Mouse (Mus musculus): Measurements from ENCODE around the gene Mettl2. TPM values are rescaled to one million over a fixed set of nuclear protein-coding genes. Genes with fewer than 3 reads are reported as not detected.
A peak's percentile ranks its signal among the peaks of the same experiment; 100 is the strongest.
"Not testable (repeated sequence)": the region's sequence is repeated elsewhere in the genome, so short reads cannot be mapped to it uniquely, and the experiment has no call there.

Mettl2 gene
- 22.3 and 24.0 TPM in 2 replicates for polyA plus RNA-seq (2015; fragmentation: Nextera tagmentation; extraction: Ambion mirVana)

- Histone ChIP-seq H3K9me3 (replicated peaks; ENCODE audit: low read length) (no peaks in the 10 kb centered on the region), H3K4me1 (replicated peaks; ENCODE audit: insufficient read depth, low read length) (peaks cover 8% of the 10 kb centered on the region; the same call in 1 of the 2 replicates), H3K27ac (peak within 1 kb of the TSS; percentile 15; the same call in 1 of the 2 replicates), H3K27me3 (ENCODE audit: insufficient read depth, low read length) (no peaks in the 10 kb centered on the region), H3K9ac (ENCODE audit: low read depth, low read length) (peak within 1 kb of the TSS; percentile 65), H3K4me2 (ENCODE audit: low read length) (peak within 1 kb of the TSS; percentile 83), H3K4me3 (replicated peaks; ENCODE audit: low read depth, low read length) (peak within 1 kb of the TSS; percentile 78), H3K36me3 (ENCODE audit: insufficient read depth, low read length) (peaks cover 14% of the 10 kb centered on the region)
- WGBS = 2% methylated on average over 36 of the region's 38 CpGs
- peak; percentile 82 for TF ChIP-seq CTCF (IDR thresholded peaks at IDR 0.05; ENCODE audit: low read depth)
- DNase-seq (ENCODE audit: low spot score) (peak; percentile 90), ATAC-seq (replicated peaks; ENCODE audit: low FRiP score, low read depth) (peak; percentile 87)
Observed at GRCm38 (mm10) chr11:105125735-105126519, at the start of gene Mettl2. Gene Mettl2 (plus strand): TSS chr11:105126425.

DNA sequence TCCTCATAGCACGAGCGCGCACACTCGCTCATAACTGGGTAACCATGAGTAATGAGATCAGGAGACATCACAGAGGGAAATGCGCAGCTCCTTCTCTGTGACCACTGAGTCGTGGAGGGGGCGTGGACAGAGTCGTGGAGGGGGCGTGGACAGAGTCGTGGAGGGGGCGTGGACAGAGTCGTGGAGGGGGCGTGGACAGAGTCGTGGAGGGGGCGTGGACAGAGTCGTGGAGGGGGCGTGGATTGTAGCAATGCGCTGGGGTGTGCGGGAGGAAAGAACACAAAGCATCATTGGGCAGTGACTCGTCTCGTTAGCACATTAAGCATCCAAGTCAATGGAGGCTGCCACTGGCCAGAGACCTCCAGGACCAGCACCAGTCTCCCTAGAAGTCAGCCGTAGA is 13.8 kb upstream of the Mettl2 start:
- not testable (repeated sequence) for ATAC-seq (replicated peaks; ENCODE audit: low FRiP score, low read depth); H3K4me1 ChIP-seq (replicated peaks; ENCODE audit: insufficient read depth, low read length); H3K27me3 ChIP-seq (ENCODE audit: insufficient read depth, low read length); H3K27ac ChIP-seq; H3K9me3 ChIP-seq (replicated peaks; ENCODE audit: low read length); H3K36me3 ChIP-seq (ENCODE audit: insufficient read depth, low read length); H3K9ac ChIP-seq (ENCODE audit: low read depth, low read length); DNase-seq (ENCODE audit: low spot score); H3K4me3 ChIP-seq (replicated peaks; ENCODE audit: low read depth, low read length); H3K4me2 ChIP-seq (ENCODE audit: low read length)
- 74% methylated on average over 20 of the region's 22 CpGs for WGBS

- DNase-seq (ENCODE audit: low spot score) (no peak), ATAC-seq (replicated peaks; ENCODE audit: low FRiP score, low read depth) (no peak)
- H3K27me3 ChIP-seq (ENCODE audit: insufficient read depth, low read length) = no peaks in the 10 kb centered on the region
- no peak overlapping the region for H3K4me2 ChIP-seq (ENCODE audit: low read length)
- no peaks in the 10 kb centered on the region for H3K4me1 ChIP-seq (replicated peaks; ENCODE audit: insufficient read depth, low read length)
- H3K27ac ChIP-seq = no peak overlapping the region
- WGBS = 91% methylated on average over 7 of the region's 7 CpGs
- H3K36me3 ChIP-seq (ENCODE audit: insufficient read depth, low read length) = no peaks in the 10 kb centered on the region
- no peak overlapping the region for H3K9ac ChIP-seq (ENCODE audit: low read depth, low read length)
- no peak overlapping the region for H3K4me3 ChIP-seq (replicated peaks; ENCODE audit: low read depth, low read length)
- no peaks in the 10 kb centered on the region for H3K9me3 ChIP-seq (replicated peaks; ENCODE audit: low read length)
- TF ChIP-seq CTCF (IDR thresholded peaks at IDR 0.05; ENCODE audit: low read depth) = no peak
Observed at GRCm38 (mm10) chr11:105117814-105118213, 8.4 kb upstream of the Mettl2 start.

DNA sequence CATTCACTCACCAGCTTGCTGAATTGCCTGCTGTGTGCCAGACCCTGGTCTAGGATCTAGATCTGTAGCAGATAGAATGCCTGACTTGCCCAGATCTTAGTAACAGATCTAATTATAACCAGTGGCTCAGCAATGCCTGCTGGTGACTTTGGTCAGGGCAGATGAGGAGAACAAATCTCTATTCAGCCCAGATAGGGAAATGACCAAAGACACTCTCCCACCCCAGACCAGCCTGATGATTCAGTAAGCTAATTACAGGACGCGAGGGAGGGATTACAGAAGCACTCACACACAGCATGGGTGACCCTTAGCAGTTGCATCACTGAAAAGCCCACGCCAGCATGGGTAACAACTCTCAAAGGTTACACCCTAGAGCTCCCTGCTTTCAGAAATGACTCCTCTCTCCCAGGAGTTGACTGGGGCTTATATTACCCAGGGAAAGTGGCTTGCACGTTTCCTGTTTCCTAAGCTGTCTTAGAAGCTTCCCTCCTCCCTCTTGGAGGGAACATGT is 5.6 kb upstream of the Mettl2 start:
- no peak overlapping the region for H3K4me3 ChIP-seq (replicated peaks; ENCODE audit: low read depth, low read length)
- DNase-seq (ENCODE audit: low spot score) = no peak

DNA sequence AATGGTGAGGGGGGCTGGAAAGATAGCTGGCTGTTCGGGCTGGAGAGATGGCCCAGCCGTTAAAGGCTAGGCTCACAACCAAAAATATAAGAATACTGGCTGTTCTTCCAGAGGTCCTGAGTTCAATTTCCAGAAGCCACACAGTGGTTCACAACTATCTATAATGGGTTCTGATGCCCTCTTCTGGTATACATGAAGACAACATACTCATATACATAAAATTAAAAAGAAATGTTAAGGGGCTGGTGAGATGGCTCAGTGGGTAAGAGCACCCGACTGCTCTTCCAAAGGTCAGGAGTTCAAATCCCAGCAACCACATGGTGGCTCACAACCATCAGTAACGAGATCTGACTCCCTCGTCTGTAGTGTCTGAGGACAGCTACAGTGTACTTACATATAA is 4.4 kb upstream of the Mettl2 start:
- not testable (repeated sequence) for H3K36me3 ChIP-seq (ENCODE audit: insufficient read depth, low read length); H3K27ac ChIP-seq; H3K9me3 ChIP-seq (replicated peaks; ENCODE audit: low read length); H3K9ac ChIP-seq (ENCODE audit: low read depth, low read length); H3K4me3 ChIP-seq (replicated peaks; ENCODE audit: low read depth, low read length); DNase-seq (ENCODE audit: low spot score); H3K4me2 ChIP-seq (ENCODE audit: low read length); H3K4me1 ChIP-seq (replicated peaks; ENCODE audit: insufficient read depth, low read length); ATAC-seq (replicated peaks; ENCODE audit: low FRiP score, low read depth); H3K27me3 ChIP-seq (ENCODE audit: insufficient read depth, low read length)
- WGBS = 71% methylated on average over 5 of the region's 5 CpGs
- peak; percentile 13; the same call in 1 of the 2 replicates for TF ChIP-seq CTCF (IDR thresholded peaks at IDR 0.05; ENCODE audit: low read depth)

More for the DNA sequence above, 5.6 kb upstream of the Mettl2 start:
- 26% methylated on average over 4 of the region's 4 CpGs for WGBS
- H3K4me1 ChIP-seq (replicated peaks; ENCODE audit: insufficient read depth, low read length) = no peaks in the 10 kb centered on the region
- H3K9ac ChIP-seq (ENCODE audit: low read depth, low read length) = no peak overlapping the region
- H3K27me3 ChIP-seq (ENCODE audit: insufficient read depth, low read length) = no peaks in the 10 kb centered on the region
- no peaks in the 10 kb centered on the region for H3K9me3 ChIP-seq (replicated peaks; ENCODE audit: low read length)
- no peak overlapping the region for H3K4me2 ChIP-seq (ENCODE audit: low read length)
- H3K36me3 ChIP-seq (ENCODE audit: insufficient read depth, low read length) = no peaks in the 10 kb centered on the region
- ATAC-seq (replicated peaks; ENCODE audit: low FRiP score, low read depth) = no peak
- no peak for TF ChIP-seq CTCF (IDR thresholded peaks at IDR 0.05; ENCODE audit: low read depth)
- no peak overlapping the region for H3K27ac ChIP-seq

- WGBS = 2% methylated on average over 9 of the region's 9 CpGs
- ATAC-seq (replicated peaks; ENCODE audit: low FRiP score, low read depth) (peak; percentile 65), DNase-seq (ENCODE audit: low spot score) (peak; percentile 94)
- Histone ChIP-seq H3K9me3 (replicated peaks; ENCODE audit: low read length) (no peaks in the 10 kb centered on the region), H3K4me1 (replicated peaks; ENCODE audit: insufficient read depth, low read length) (peaks cover 8% of the 10 kb centered on the region; the same call in 1 of the 2 replicates), H3K27me3 (ENCODE audit: insufficient read depth, low read length) (no peaks in the 10 kb centered on the region), H3K4me2 (ENCODE audit: low read length) (no peak overlapping the region), H3K4me3 (replicated peaks; ENCODE audit: low read depth, low read length) (no peak overlapping the region), H3K27ac (no peak overlapping the region), H3K36me3 (ENCODE audit: insufficient read depth, low read length) (0 out of 2 replicates have a peak, but pooled peaks cover 5% of the 10 kb centered on the region), H3K9ac (ENCODE audit: low read depth, low read length) (no peak overlapping the region)
- peak; percentile 92 for TF ChIP-seq CTCF (IDR thresholded peaks at IDR 0.05; ENCODE audit: low read depth)
Observed at GRCm38 (mm10) chr11:105123986-105124385, 2.2 kb upstream of the Mettl2 start.
